Mouse (Mus musculus): Measurements from ENCODE around the gene Hoxb7.

The Hoxb7 gene

GRCm38 (mm10) chr11:96268031-96268745, 18.2 kb upstream of the Hoxb7 start:
- no peak for DNase-seq (ENCODE audit: low read depth, low spot score)

GRCm38 (mm10) chr11:96269869-96270268, 16.6 kb upstream of the Hoxb7 start:
- no peak for DNase-seq (ENCODE audit: low read depth, low spot score)

GRCm38 (mm10) chr11:96270996-96271540, 15.4 kb upstream of the Hoxb7 start, which contains the start of gene Hoxb9:
Hoxb9 (plus strand) TSS chr11:96271457.
- no peak for DNase-seq (ENCODE audit: low read depth, low spot score)

GRCm38 (mm10) chr11:96271541-96272011, 14.8 kb upstream of the Hoxb7 start:
- no peak for DNase-seq (ENCODE audit: low read depth, low spot score)

- DNase-seq (ENCODE audit: low read depth, low spot score), result no peak
Measured at GRCm38 (mm10) chr11:96272024-96272921, 14.2 kb upstream of the Hoxb7 start.

- DNase-seq (ENCODE audit: low read depth, low spot score), result no peak
Measured at GRCm38 (mm10) chr11:96274428-96274827, 12.0 kb upstream of the Hoxb7 start.

- no peak for DNase-seq (ENCODE audit: low read depth, low spot score)
Measured at GRCm38 (mm10) chr11:96275896-96276295, 10.5 kb upstream of the Hoxb7 start.

- no peak for DNase-seq (ENCODE audit: low read depth, low spot score)
Measured at GRCm38 (mm10) chr11:96277151-96278044, 9.0 kb upstream of the Hoxb7 start.

- no peak for DNase-seq (ENCODE audit: low read depth, low spot score)
Measured at GRCm38 (mm10) chr11:96278324-96278723, 8.1 kb upstream of the Hoxb7 start.

GRCm38 (mm10) chr11:96278773-96279172, 7.7 kb upstream of the Hoxb7 start:
- peak; percentile 71 for DNase-seq (ENCODE audit: low read depth, low spot score)

- DNase-seq (ENCODE audit: low read depth, low spot score), result no peak
Measured at GRCm38 (mm10) chr11:96279421-96280233, 6.8 kb upstream of the Hoxb7 start.

GRCm38 (mm10) chr11:96280399-96281378, 5.7 kb upstream of the Hoxb7 start:
- DNase-seq (ENCODE audit: low read depth, low spot score), result no peak

GRCm38 (mm10) chr11:96281396-96281795, 5.0 kb upstream of the Hoxb7 start:
- DNase-seq (ENCODE audit: low read depth, low spot score), result no peak

GRCm38 (mm10) chr11:96281855-96282570, 4.4 kb upstream of the Hoxb7 start, which contains the start of gene Hoxb8:
Hoxb8 (plus strand) TSS chr11:96281905.
- no peak for DNase-seq (ENCODE audit: low read depth, low spot score)

- DNase-seq (ENCODE audit: low read depth, low spot score), result no peak
Measured at GRCm38 (mm10) chr11:96282795-96283430, 3.5 kb upstream of the Hoxb7 start.

GRCm38 (mm10) chr11:96284041-96284749, 2.2 kb upstream of the Hoxb7 start:
- DNase-seq (ENCODE audit: low read depth, low spot score), result no peak

Data from telencephalon, adult 2 months (tissue).